Comparison of ENCODE assay signal across 12 mouse cellular contexts in genomic region chr4:49286197-49286492, GRCm38 (mm10).
DNase-seq lines count a peak whose midpoint lies in the region; ATAC-seq and TF ChIP-seq lines count a peak whose summit lies in the region.
"Had no signal": no experiment of that assay in that cellular context is flagged by ENCODE, and none has a peak within 500 bp of the region (broad histone marks: within the 10 kb centered on the region; RNA-seq: fewer than 3 reads in every experiment).

No protein-coding gene starts in this region.

- TF ChIP-seq EP300 in lung, postnatal 0 days (IDR thresholded peaks at IDR 0.05), result no peak

- 0 out of 2 replicates have a peak, but pooled peaks cover 4% of the 10 kb centered on the region for H3K36me3 ChIP-seq in forebrain, embryonic 15.5 days
- H3K36me3 ChIP-seq in forebrain, embryonic 13.5 days (ENCODE audit: poor library complexity, severe bottlenecking), result no peaks in the 10 kb centered on the region
- H3K36me3 ChIP-seq in lung, embryonic 14.5 days (ENCODE audit: insufficient read depth), result no peaks in the 10 kb centered on the region
- H3K36me3 ChIP-seq in lung, postnatal 0 days (ENCODE audit: insufficient read depth, low read length), result no peaks in the 10 kb centered on the region
- H3K36me3 ChIP-seq in hindbrain, embryonic 14.5 days (replicated peaks; ENCODE audit: control insufficient read depth, insufficient read depth), result no peaks in the 10 kb centered on the region
- H3K36me3 ChIP-seq in neural tube, embryonic 13.5 days, result no peaks in the 10 kb centered on the region
- H3K36me3 ChIP-seq: liver, embryonic 12.5 days had no signal

- no peak for TF ChIP-seq CTCF in lung, embryonic 14.5 days (IDR thresholded peaks at IDR 0.05; ENCODE audit: low read depth)
- TF ChIP-seq CTCF in lung, postnatal 0 days (IDR thresholded peaks at IDR 0.05), result no peak

- H3K27me3 ChIP-seq in forebrain, embryonic 15.5 days, result no peaks in the 10 kb centered on the region
- H3K27me3 ChIP-seq in forebrain, embryonic 13.5 days, result no peaks in the 10 kb centered on the region
- H3K27me3 ChIP-seq in lung, embryonic 14.5 days (ENCODE audit: insufficient read depth, low read length), result no peaks in the 10 kb centered on the region
- no peaks in the 10 kb centered on the region for H3K27me3 ChIP-seq in lung, postnatal 0 days (replicated peaks; ENCODE audit: insufficient read depth, low read length)
- H3K27me3 ChIP-seq in hindbrain, embryonic 14.5 days (ENCODE audit: control insufficient read depth, insufficient read depth, low read length), result no peaks in the 10 kb centered on the region
- H3K27me3 ChIP-seq in neural tube, embryonic 13.5 days, result no peaks in the 10 kb centered on the region
- H3K27me3 ChIP-seq: liver, embryonic 12.5 days had no signal

- intact Hi-C loops in heart, postnatal 36 days (cut with DNase I), result no loop called here

- peaks cover 4% of the 10 kb centered on the region; the same call in 1 of the 2 replicates for H3K4me1 ChIP-seq in forebrain, embryonic 15.5 days
- peaks cover 13% of the 10 kb centered on the region for H3K4me1 ChIP-seq in forebrain, embryonic 13.5 days
- H3K4me1 ChIP-seq in lung, embryonic 14.5 days (ENCODE audit: insufficient read depth), result no peaks in the 10 kb centered on the region
- H3K4me1 ChIP-seq in lung, postnatal 0 days (ENCODE audit: insufficient read depth, low read depth, low read length), result no peaks in the 10 kb centered on the region
- peaks cover 15% of the 10 kb centered on the region; the same call in 1 of the 2 replicates for H3K4me1 ChIP-seq in hindbrain, embryonic 14.5 days (replicated peaks; ENCODE audit: control insufficient read depth, insufficient read depth, low read length)
- peaks cover 21% of the 10 kb centered on the region for H3K4me1 ChIP-seq in neural tube, embryonic 13.5 days (replicated peaks)
- H3K4me1 ChIP-seq: liver, embryonic 12.5 days had no signal

- no peak overlapping the region for H3K9ac ChIP-seq in forebrain, embryonic 15.5 days (replicated peaks)
- no peak overlapping the region for H3K9ac ChIP-seq in forebrain, embryonic 13.5 days
- H3K9ac ChIP-seq in lung, embryonic 14.5 days, result no peak overlapping the region
- no peak overlapping the region for H3K9ac ChIP-seq in lung, postnatal 0 days (replicated peaks; ENCODE audit: low read depth)
- no peak overlapping the region for H3K9ac ChIP-seq in hindbrain, embryonic 14.5 days
- H3K9ac ChIP-seq in neural tube, embryonic 13.5 days, result no peak overlapping the region
- H3K9ac ChIP-seq: liver, embryonic 12.5 days had no signal

- no peak overlapping the region for H3K4me2 ChIP-seq in forebrain, embryonic 15.5 days (replicated peaks)
- no peak overlapping the region for H3K4me2 ChIP-seq in forebrain, embryonic 13.5 days
- H3K4me2 ChIP-seq in lung, embryonic 14.5 days, result no peak overlapping the region
- H3K4me2 ChIP-seq in lung, postnatal 0 days (replicated peaks; ENCODE audit: low read depth, low read length), result no peak overlapping the region
- H3K4me2 ChIP-seq in hindbrain, embryonic 14.5 days (replicated peaks), result peak overlapping the region; percentile 13; the same call in 1 of the 2 replicates
- peak overlapping the region; percentile 13; the same call in 1 of the 2 replicates for H3K4me2 ChIP-seq in neural tube, embryonic 13.5 days
- H3K4me2 ChIP-seq: liver, embryonic 12.5 days had no signal

- no peak for ATAC-seq in forebrain, embryonic 15.5 days (replicated peaks)
- ATAC-seq in forebrain, embryonic 13.5 days, result no peak
- ATAC-seq in lung, embryonic 14.5 days (ENCODE audit: insufficient read depth), result 0 out of 2 replicates have a peak, but pooled peaks have one; percentile 17
- no peak for ATAC-seq in lung, postnatal 0 days
- peak; percentile 40; the same call in 1 of the 2 replicates for ATAC-seq in hindbrain, embryonic 14.5 days (ENCODE audit: low FRiP score)
- peak; percentile 27; the same call in 1 of the 2 replicates for ATAC-seq in neural tube, embryonic 13.5 days (ENCODE audit: low read depth)
- ATAC-seq: liver, embryonic 12.5 days had no signal

- no peak for DNase-seq in lung, embryonic 14.5 days
- no peak for DNase-seq in lung, postnatal 0 days (ENCODE audit: low spot score)
- DNase-seq in hindbrain, embryonic 14.5 days (ENCODE audit: low spot score), result no peak
- DNase-seq in heart, postnatal 36 days, result no peak
- no peak for DNase-seq in layer of hippocampus, adult 11-12 months (ENCODE audit: low spot score)
- DNase-seq: adrenal gland, postnatal 25 days; cerebellum, adult 2 months; heart, adult 11 months had no signal

- H3K9me3 ChIP-seq in forebrain, embryonic 15.5 days, result no peaks in the 10 kb centered on the region
- no peaks in the 10 kb centered on the region for H3K9me3 ChIP-seq in forebrain, embryonic 13.5 days (replicated peaks)
- no peaks in the 10 kb centered on the region for H3K9me3 ChIP-seq in lung, embryonic 14.5 days (ENCODE audit: low read depth, low read length)
- H3K9me3 ChIP-seq in lung, postnatal 0 days (ENCODE audit: low read length), result no peaks in the 10 kb centered on the region
- H3K9me3 ChIP-seq in hindbrain, embryonic 14.5 days (ENCODE audit: control insufficient read depth, low read length), result no peaks in the 10 kb centered on the region
- H3K9me3 ChIP-seq in neural tube, embryonic 13.5 days, result no peaks in the 10 kb centered on the region
- H3K9me3 ChIP-seq: liver, embryonic 12.5 days had no signal

- no peak overlapping the region for H3K4me3 ChIP-seq in forebrain, embryonic 15.5 days
- H3K4me3 ChIP-seq in forebrain, embryonic 13.5 days, result no peak overlapping the region
- no peak overlapping the region for H3K4me3 ChIP-seq in lung, embryonic 14.5 days (ENCODE audit: low read depth, low read length)
- H3K4me3 ChIP-seq in lung, postnatal 0 days (ENCODE audit: low read depth, low read length), result no peak overlapping the region
- no peak overlapping the region for H3K4me3 ChIP-seq in hindbrain, embryonic 14.5 days (replicated peaks; ENCODE audit: low read length)
- H3K4me3 ChIP-seq in neural tube, embryonic 13.5 days, result no peak overlapping the region
- H3K4me3 ChIP-seq: liver, embryonic 12.5 days had no signal

- 0 out of 2 replicates have a peak overlapping the region, but pooled peaks have one; percentile 27 for H3K27ac ChIP-seq in forebrain, embryonic 15.5 days (replicated peaks)
- no peak overlapping the region for H3K27ac ChIP-seq in forebrain, embryonic 13.5 days
- no peak overlapping the region; the same call in 1 of the 2 replicates for H3K27ac ChIP-seq in lung, embryonic 14.5 days (ENCODE audit: low read depth)
- no peak overlapping the region for H3K27ac ChIP-seq in lung, postnatal 0 days (ENCODE audit: low read length)
- peak overlapping the region; percentile 76 for H3K27ac ChIP-seq in hindbrain, embryonic 14.5 days
- peak overlapping the region; percentile 81 for H3K27ac ChIP-seq in neural tube, embryonic 13.5 days (replicated peaks)
- H3K27ac ChIP-seq: liver, embryonic 12.5 days had no signal

- 60% methylated on average over 4 of the region's 4 CpGs for WGBS in forebrain, embryonic 15.5 days
- WGBS in forebrain, embryonic 13.5 days, result 73% methylated on average over 4 of the region's 4 CpGs
- WGBS in lung, embryonic 14.5 days, result 60% methylated on average over 4 of the region's 4 CpGs
- WGBS in lung, postnatal 0 days, result 35% methylated on average over 4 of the region's 4 CpGs
- 59% methylated on average over 4 of the region's 4 CpGs for WGBS in hindbrain, embryonic 14.5 days
- WGBS in neural tube, embryonic 13.5 days, result 59% methylated on average over 4 of the region's 4 CpGs

Comparison
In these comparisons a context has a peak if more than half of its experiments do, and no peak if none do; other contexts are left out.
1. ATAC-seq: peak in lung, embryonic 14.5 days (single experiment), hindbrain, embryonic 14.5 days (single experiment) and neural tube, embryonic 13.5 days (single experiment); none in forebrain, embryonic 15.5 days (single experiment), forebrain, embryonic 13.5 days (single experiment) and lung, postnatal 0 days (single experiment).
2. H3K27ac ChIP-seq: peak in forebrain, embryonic 15.5 days (single experiment), hindbrain, embryonic 14.5 days (single experiment) and neural tube, embryonic 13.5 days (single experiment); none in forebrain, embryonic 13.5 days (single experiment), lung, embryonic 14.5 days (single experiment) and lung, postnatal 0 days (single experiment).
3. H3K4me2 ChIP-seq: peak in hindbrain, embryonic 14.5 days (single experiment) and neural tube, embryonic 13.5 days (single experiment); none in forebrain, embryonic 15.5 days (single experiment), forebrain, embryonic 13.5 days (single experiment), lung, embryonic 14.5 days (single experiment) and lung, postnatal 0 days (single experiment).